Mouse (Mus musculus): Measurements from ENCODE around the gene Prss8. TPM values are rescaled to one million over a fixed set of nuclear protein-coding genes. Genes with fewer than 3 reads are reported as not detected.
"Not testable (repeated sequence)": the region's sequence is repeated elsewhere in the genome, so short reads cannot be mapped to it uniquely, and the experiment has no call there.

Prss8 gene
- polyA plus RNA-seq, 1 experiment from 2014 or later: 125 TPM

GRCm38 (mm10) chr7:127966371-127966918, 36.5 kb upstream of the Prss8 start:
- peak overlapping the region; percentile 98 for H3K4me3 ChIP-seq (replicated peaks; ENCODE audit: low read depth, low read length)
- H3K4me1 ChIP-seq (replicated peaks; ENCODE audit: insufficient read depth, low read length): no peaks in the 10 kb centered on the region; the same call in none of the 2 replicates
- H3K27ac ChIP-seq: peak overlapping the region; percentile 98
- peak overlapping the region; percentile 98 for H3K9ac ChIP-seq (ENCODE audit: low read depth, low read length)
- no peaks in the 10 kb centered on the region for H3K27me3 ChIP-seq (ENCODE audit: insufficient read depth, low read length)
- no peaks in the 10 kb centered on the region for H3K9me3 ChIP-seq (replicated peaks; ENCODE audit: low read length)
- WGBS: 6% methylated on average over 10 of the region's 10 CpGs
- peak overlapping the region; percentile 66 for H3K4me2 ChIP-seq (ENCODE audit: low read length)
- no peak; the same call in 1 of the 2 replicates for ATAC-seq (replicated peaks; ENCODE audit: low FRiP score, low read depth)
- no peak for TF ChIP-seq CTCF (IDR thresholded peaks at IDR 0.05; ENCODE audit: low read depth)
- peak; percentile 49 for DNase-seq (ENCODE audit: low spot score)
- H3K36me3 ChIP-seq (ENCODE audit: insufficient read depth, low read length): peaks cover 17% of the 10 kb centered on the region; the same call in 1 of the 2 replicates

GRCm38 (mm10) chr7:127959364-127959763, 29.5 kb upstream of the Prss8 start:
- 0 out of 2 replicates have a peak overlapping the region, but pooled peaks have one; percentile 13 for H3K27ac ChIP-seq
- H3K9ac ChIP-seq (ENCODE audit: low read depth, low read length): no peak overlapping the region
- 38% methylated on average over 5 of the region's 5 CpGs for WGBS
- no peak overlapping the region for H3K4me3 ChIP-seq (replicated peaks; ENCODE audit: low read depth, low read length)
- DNase-seq (ENCODE audit: low spot score) (peak; percentile 15), ATAC-seq (replicated peaks; ENCODE audit: low FRiP score, low read depth) (peak; percentile 71)
- no peaks in the 10 kb centered on the region for H3K4me1 ChIP-seq (replicated peaks; ENCODE audit: insufficient read depth, low read length)
- no peak overlapping the region for H3K4me2 ChIP-seq (ENCODE audit: low read length)
- no peak for TF ChIP-seq CTCF (IDR thresholded peaks at IDR 0.05; ENCODE audit: low read depth)
- H3K27me3 ChIP-seq (ENCODE audit: insufficient read depth, low read length): no peaks in the 10 kb centered on the region
- H3K36me3 ChIP-seq (ENCODE audit: insufficient read depth, low read length): no peaks in the 10 kb centered on the region
- H3K9me3 ChIP-seq (replicated peaks; ENCODE audit: low read length): no peaks in the 10 kb centered on the region

GRCm38 (mm10) chr7:127952864-127953581, 23.1 kb upstream of the Prss8 start:
- ATAC-seq (replicated peaks; ENCODE audit: low FRiP score, low read depth) (no peak), DNase-seq (ENCODE audit: low spot score) (no peak)
- Histone ChIP-seq H3K4me3 (replicated peaks; ENCODE audit: low read depth, low read length) (no peak overlapping the region), H3K4me1 (replicated peaks; ENCODE audit: insufficient read depth, low read length) (no peaks in the 10 kb centered on the region), H3K9me3 (replicated peaks; ENCODE audit: low read length) (no peaks in the 10 kb centered on the region), H3K9ac (ENCODE audit: low read depth, low read length) (no peak overlapping the region), H3K4me2 (ENCODE audit: low read length) (no peak overlapping the region), H3K27ac (no peak overlapping the region), H3K36me3 (ENCODE audit: insufficient read depth, low read length) (no peaks in the 10 kb centered on the region), H3K27me3 (ENCODE audit: insufficient read depth, low read length) (no peaks in the 10 kb centered on the region)
- WGBS: 39% methylated on average over 13 of the region's 13 CpGs
- no peak for TF ChIP-seq CTCF (IDR thresholded peaks at IDR 0.05; ENCODE audit: low read depth)

GRCm38 (mm10) chr7:127946470-127947023, 16.6 kb upstream of the Prss8 start, which contains the start of gene Prss36:
Gene Prss36 (minus strand): TSS chr7:127946725.
- Histone ChIP-seq H3K9ac (ENCODE audit: low read depth, low read length) (no peak within 1 kb of the TSS), H3K27ac (no peak within 1 kb of the TSS), H3K9me3 (replicated peaks; ENCODE audit: low read length) (no peaks in the 10 kb centered on the region), H3K36me3 (ENCODE audit: insufficient read depth, low read length) (no peaks in the 10 kb centered on the region), H3K4me3 (replicated peaks; ENCODE audit: low read depth, low read length) (no peak within 1 kb of the TSS), H3K4me1 (replicated peaks; ENCODE audit: insufficient read depth, low read length) (no peaks in the 10 kb centered on the region), H3K4me2 (ENCODE audit: low read length) (no peak within 1 kb of the TSS), H3K27me3 (ENCODE audit: insufficient read depth, low read length) (no peaks in the 10 kb centered on the region)
- no peak for TF ChIP-seq CTCF (IDR thresholded peaks at IDR 0.05; ENCODE audit: low read depth)
- DNase-seq (ENCODE audit: low spot score): no peak
- no peak for ATAC-seq (replicated peaks; ENCODE audit: low FRiP score, low read depth)
- WGBS: 75% methylated on average over 6 of the region's 6 CpGs

- ATAC-seq (replicated peaks; ENCODE audit: low FRiP score, low read depth): no peak
- H3K36me3 ChIP-seq (ENCODE audit: insufficient read depth, low read length): no peaks in the 10 kb centered on the region
- WGBS: 12% methylated on average over 23 of the region's 23 CpGs
- no peaks in the 10 kb centered on the region for H3K9me3 ChIP-seq (replicated peaks; ENCODE audit: low read length)
- no peak overlapping the region for H3K27ac ChIP-seq
- H3K4me1 ChIP-seq (replicated peaks; ENCODE audit: insufficient read depth, low read length): no peaks in the 10 kb centered on the region
- no peaks in the 10 kb centered on the region for H3K27me3 ChIP-seq (ENCODE audit: insufficient read depth, low read length)
- no peak overlapping the region; the same call in 1 of the 2 replicates for H3K4me3 ChIP-seq (replicated peaks; ENCODE audit: low read depth, low read length)
- peak overlapping the region; percentile 16; the same call in 1 of the 2 replicates for H3K4me2 ChIP-seq (ENCODE audit: low read length)
- no peak overlapping the region for H3K9ac ChIP-seq (ENCODE audit: low read depth, low read length)
- no peak for DNase-seq (ENCODE audit: low spot score)
- TF ChIP-seq CTCF (IDR thresholded peaks at IDR 0.05; ENCODE audit: low read depth): no peak
Observed at GRCm38 (mm10) chr7:127944614-127945013, 14.7 kb upstream of the Prss8 start.

- not testable (repeated sequence) for H3K4me3 ChIP-seq (replicated peaks; ENCODE audit: low read depth, low read length); DNase-seq (ENCODE audit: low spot score); H3K9ac ChIP-seq (ENCODE audit: low read depth, low read length); H3K4me1 ChIP-seq (replicated peaks; ENCODE audit: insufficient read depth, low read length); H3K4me2 ChIP-seq (ENCODE audit: low read length); H3K36me3 ChIP-seq (ENCODE audit: insufficient read depth, low read length); ATAC-seq (replicated peaks; ENCODE audit: low FRiP score, low read depth); H3K27ac ChIP-seq; H3K9me3 ChIP-seq (replicated peaks; ENCODE audit: low read length); H3K27me3 ChIP-seq (ENCODE audit: insufficient read depth, low read length)
- peak; percentile 48 for TF ChIP-seq CTCF (IDR thresholded peaks at IDR 0.05; ENCODE audit: low read depth)
- WGBS: 55% methylated on average over 2 of the region's 2 CpGs
Observed at GRCm38 (mm10) chr7:127942097-127942496, 12.2 kb upstream of the Prss8 start.
